Mouse (Mus musculus): ENCODE results near the gene Ppp1r21. TPM values are rescaled to one million over a fixed set of nuclear protein-coding genes. Genes with fewer than 3 reads are reported as not detected.

Gene Ppp1r21
- total and polyA plus RNA-seq, 3 experiments, result 11.1 to 16.2 TPM; not detected in 1

GRCm38 (mm10) chr17:88606056-88606455 is 76.1 kb downstream of the Ppp1r21 start:
- Histone ChIP-seq H3K4me3 (ENCODE audit: control insufficient read depth in 1 of 2, insufficient read depth in 1 of 2, low read depth in 2 of 2, low read length in 2 of 2) (no peak overlapping the region), H3K27me3 (ENCODE audit: control insufficient read depth in 1 of 2, insufficient read depth in 2 of 2, low read length in 2 of 2) (no peaks in the 10 kb centered on the region), H3K9ac (ENCODE audit: control insufficient read depth, low read depth, low read length, poor library complexity, severe bottlenecking) (no peak overlapping the region), H3K79me2 (ENCODE audit: control insufficient read depth, insufficient read depth, low read length, poor library complexity) (no peaks in the 10 kb centered on the region), H3K36me3 (ENCODE audit: control insufficient read depth in 1 of 2, insufficient read depth in 2 of 2, low read length in 2 of 2) (peaks cover 0 to 2% of the 10 kb centered on the region in 2 experiments; a peak in 1 of 4 replicates), H3K9me3 (replicated peaks; ENCODE audit: insufficient read depth, low read length) (no peaks in the 10 kb centered on the region), H3K27ac (ENCODE audit: control insufficient read depth, low read depth, low read length) (no peak overlapping the region), H3K4me1 (ENCODE audit: control insufficient read depth in 1 of 2, insufficient read depth in 2 of 2, low read length in 2 of 2) (no peaks in the 10 kb centered on the region; a peak in 1 of 4 replicates)
- no peak for DNase-seq (ENCODE audit: low read depth, low spot score)
- TF ChIP-seq MYC (IDR thresholded peaks at IDR 0.05; ENCODE audit: low read depth, low read length) (no peak), SIN3A (IDR thresholded peaks at IDR 0.05; ENCODE audit: low read length) (no peak), MXI1 (IDR thresholded peaks at IDR 0.05; ENCODE audit: low read depth, low read length) (no peak), UBTF (IDR thresholded peaks at IDR 0.05; ENCODE audit: borderline replicate concordance, insufficient read depth, low read depth, low read length) (no peak), ZKSCAN1 (IDR thresholded peaks at IDR 0.05; ENCODE audit: low read depth, low read length) (no peak), RAD21 (IDR thresholded peaks at IDR 0.05; ENCODE audit: low read depth, low read length) (no peak), ZC3H11A (IDR thresholded peaks at IDR 0.05; ENCODE audit: low read depth, low read length) (no peak), POLR2AphosphoS2 (IDR thresholded peaks at IDR 0.05; ENCODE audit: low read length) (no peak), USF2 (IDR thresholded peaks at IDR 0.05; ENCODE audit: borderline replicate concordance in 1 of 2, insufficient read depth in 1 of 2, low read depth in 1 of 2, low read length in 2 of 2) (no peak), TBP (IDR thresholded peaks at IDR 0.05; ENCODE audit: low read depth, low read length) (no peak), POLR2AphosphoS5 (IDR thresholded peaks at IDR 0.05; ENCODE audit: borderline replicate concordance, low read depth, low read length) (no peak), TAL1 (IDR thresholded peaks at IDR 0.05; ENCODE audit: low read length) (no peak), MAFK (IDR thresholded peaks at IDR 0.05; ENCODE audit: borderline replicate concordance, low read depth, low read length) (no peak)

DNA sequence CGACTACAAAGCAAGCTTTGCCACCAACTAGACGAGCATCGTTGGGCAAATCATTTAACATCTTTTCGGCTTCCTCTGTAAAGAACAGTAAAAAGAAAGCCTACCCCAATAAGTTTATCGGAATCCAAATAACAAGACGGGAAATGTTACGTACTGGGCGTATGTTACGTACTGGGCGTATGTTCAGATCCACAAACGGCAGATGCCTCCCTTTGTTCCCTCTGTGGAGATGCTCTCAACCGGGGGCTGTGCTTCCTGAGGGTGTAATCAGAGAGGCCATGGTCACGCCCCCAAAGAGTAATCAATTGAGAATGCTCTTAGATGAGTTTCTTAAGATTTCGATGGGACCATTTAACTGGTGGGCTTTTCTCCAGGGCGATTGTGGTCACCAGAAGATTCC is 79.4 kb downstream of the Ppp1r21 start:
- H3K27me3 ChIP-seq (ENCODE audit: control insufficient read depth in 1 of 2, insufficient read depth in 2 of 2, low read length in 2 of 2), result no peaks in the 10 kb centered on the region
- H3K9me3 ChIP-seq (replicated peaks; ENCODE audit: insufficient read depth, low read length), result no peaks in the 10 kb centered on the region
- TF ChIP-seq MXI1 (IDR thresholded peaks at IDR 0.05; ENCODE audit: low read depth, low read length) (no peak), BHLHE40 (IDR thresholded peaks at IDR 0.05; ENCODE audit: borderline replicate concordance, low read depth, low read length) (no peak), SIN3A (IDR thresholded peaks at IDR 0.05; ENCODE audit: low read length) (no peak), MAX (IDR thresholded peaks at IDR 0.05; ENCODE audit: low read length) (no peak), POLR2AphosphoS2 (IDR thresholded peaks at IDR 0.05; ENCODE audit: low read length) (no peak)
- no peak overlapping the region for H3K9ac ChIP-seq (ENCODE audit: control insufficient read depth, low read depth, low read length, poor library complexity, severe bottlenecking)
- no peak overlapping the region for H3K27ac ChIP-seq (ENCODE audit: control insufficient read depth, low read depth, low read length)
- no peak overlapping the region for H3K4me3 ChIP-seq (ENCODE audit: control insufficient read depth in 1 of 2, insufficient read depth in 1 of 2, low read depth in 2 of 2, low read length in 2 of 2)
- no peaks in the 10 kb centered on the region for H3K79me2 ChIP-seq (ENCODE audit: control insufficient read depth, insufficient read depth, low read length, poor library complexity)
- H3K36me3 ChIP-seq (ENCODE audit: control insufficient read depth in 1 of 2, insufficient read depth in 2 of 2, low read length in 2 of 2), result no peaks in the 10 kb centered on the region
- DNase-seq (ENCODE audit: low read depth, low spot score), result no peak
- H3K4me1 ChIP-seq (ENCODE audit: control insufficient read depth in 1 of 2, insufficient read depth in 2 of 2, low read length in 2 of 2), result no peaks in the 10 kb centered on the region

Measured in MEL (cell line).